8 mouse cellular contexts compared by ENCODE assay signal in the genomic region with DNA sequence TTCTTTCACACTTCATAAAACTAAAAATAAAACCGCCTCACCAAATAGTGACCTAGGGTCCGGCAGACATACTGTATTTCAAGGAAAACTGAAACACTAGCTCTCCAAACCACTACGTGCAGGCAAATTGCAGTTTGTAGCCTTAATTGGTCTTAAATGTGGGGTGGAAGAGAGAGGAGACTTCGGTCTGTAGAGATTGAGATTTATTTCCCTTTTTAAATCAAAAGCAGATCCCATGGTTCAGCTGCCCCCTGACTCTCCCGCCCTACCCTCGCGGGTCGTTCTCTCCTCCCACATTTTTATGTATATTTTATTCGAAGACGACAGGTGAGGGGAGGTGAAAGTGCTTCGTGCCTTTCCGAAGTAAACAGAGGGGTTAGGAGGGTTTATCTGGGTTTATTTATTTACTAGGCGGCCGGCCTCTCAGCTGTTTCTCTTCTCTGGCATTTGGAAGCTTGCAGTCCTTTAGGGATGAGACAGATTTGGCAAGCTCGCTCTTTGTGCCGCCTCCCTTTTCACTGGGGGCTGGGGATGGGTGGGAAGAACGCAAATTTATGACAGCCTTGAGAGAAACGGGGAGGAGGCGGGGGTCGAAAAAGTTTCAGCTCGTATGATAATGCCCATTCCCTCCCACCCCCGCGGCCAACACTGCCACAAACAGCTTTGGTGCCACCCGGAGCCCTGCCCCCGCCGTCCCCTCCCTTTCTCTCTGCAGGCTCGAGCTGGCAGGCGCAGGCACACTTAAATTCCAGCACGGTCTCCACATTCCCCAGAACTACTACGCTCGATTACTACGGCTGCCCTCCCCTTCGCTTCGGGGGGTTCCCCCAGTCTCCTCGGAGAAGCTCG. TPM values are rescaled to one million over a fixed set of nuclear protein-coding genes. Genes with fewer than 3 reads are reported as not detected.
A peak's percentile ranks its signal among the peaks of the same experiment; 100 is the strongest.
DNase-seq lines count a peak whose midpoint lies in the region; ATAC-seq and TF ChIP-seq lines count a peak whose summit lies in the region.

No protein-coding gene starts in this region.

- H3K36me3 ChIP-seq in heart, adult 2 months (ENCODE audit: control insufficient read depth, insufficient read depth, low read length) = peaks cover 4% of the 10 kb centered on the region
- no peaks in the 10 kb centered on the region for H3K36me3 ChIP-seq in CH12.LX (replicated peaks in 1 of 2; ENCODE audit: control insufficient read depth in 1 of 2, insufficient read depth in 1 of 2, low read length in 1 of 2)
- H3K36me3 ChIP-seq in forebrain, embryonic 10.5 days (replicated peaks) = no peaks in the 10 kb centered on the region
- no peaks in the 10 kb centered on the region for H3K36me3 ChIP-seq in kidney, embryonic 15.5 days
- H3K36me3 ChIP-seq in midbrain, embryonic 14.5 days (ENCODE audit: control insufficient read depth, insufficient read depth, low read length) = no peaks in the 10 kb centered on the region

- DNase-seq in heart, adult 2 months = no peak
- no peak for DNase-seq in heart, adult 18-20 months
- no peak for DNase-seq in CH12.LX (ENCODE audit: extremely low read depth)
- no peak for DNase-seq in forebrain, embryonic 10.5 days (ENCODE audit: extremely low spot score, low spot score)
- peak; percentile 8 for DNase-seq in midbrain, embryonic 14.5 days
- DNase-seq in right cerebral cortex, postnatal 36 days (ENCODE audit: low spot score in 2 of 2) = no peak
- no peak for DNase-seq in gastrocnemius, postnatal 14 days

- TF ChIP-seq RAD21 in CH12.LX (IDR thresholded peaks at IDR 0.05; ENCODE audit: low read depth, low read length) = no peak

- no peaks in the 10 kb centered on the region for H3K79me2 ChIP-seq in heart, adult 2 months (replicated peaks; ENCODE audit: control insufficient read depth, insufficient read depth, low read length)
- H3K79me2 ChIP-seq in CH12.LX (replicated peaks; ENCODE audit: control insufficient read depth, extremely low read depth, insufficient read depth, poor library complexity, severe bottlenecking) = peaks cover 7% of the 10 kb centered on the region

- H3K27ac ChIP-seq in heart, adult 2 months = peak overlapping the region; percentile 86
- H3K27ac ChIP-seq in CH12.LX (ENCODE audit: insufficient read depth, low read depth) = peak overlapping the region; percentile 60
- H3K27ac ChIP-seq in forebrain, embryonic 10.5 days = peak overlapping the region; percentile 76
- peak overlapping the region; percentile 95 for H3K27ac ChIP-seq in kidney, embryonic 15.5 days
- peak overlapping the region; percentile 92 for H3K27ac ChIP-seq in midbrain, embryonic 14.5 days (replicated peaks; ENCODE audit: low read depth, low read length)

- H3K4me1 ChIP-seq in heart, adult 2 months (ENCODE audit: control insufficient read depth, insufficient read depth, low read length) = peaks cover 2% of the 10 kb centered on the region
- H3K4me1 ChIP-seq in CH12.LX (ENCODE audit: control insufficient read depth in 1 of 2, insufficient read depth in 2 of 2) = peaks cover 0 to 28% of the 10 kb centered on the region in 2 experiments; a peak in 2 of 4 replicates
- peaks cover 47% of the 10 kb centered on the region for H3K4me1 ChIP-seq in forebrain, embryonic 10.5 days
- peaks cover 24% of the 10 kb centered on the region for H3K4me1 ChIP-seq in kidney, embryonic 15.5 days
- peaks cover 17% of the 10 kb centered on the region for H3K4me1 ChIP-seq in midbrain, embryonic 14.5 days (ENCODE audit: control insufficient read depth, insufficient read depth, low read length)

- TF ChIP-seq EP300 in heart, adult 2 months (IDR thresholded peaks at IDR 0.05; ENCODE audit: insufficient read depth, low read depth, low read length) = no peak
- no peak for TF ChIP-seq EP300 in CH12.LX (IDR thresholded peaks at IDR 0.05; ENCODE audit: low read length)

- 4% methylated on average over 36 of the region's 36 CpGs for WGBS in heart, adult 2 months
- WGBS in forebrain, embryonic 10.5 days = 3% methylated on average over 36 of the region's 36 CpGs
- WGBS in kidney, embryonic 15.5 days = 2% methylated on average over 36 of the region's 36 CpGs
- 3% methylated on average over 36 of the region's 36 CpGs for WGBS in midbrain, embryonic 14.5 days

- H3K9ac ChIP-seq in heart, adult 2 months (ENCODE audit: low read depth, low read length) = peak overlapping the region; percentile 58
- peak overlapping the region; percentile 59 for H3K9ac ChIP-seq in CH12.LX (ENCODE audit: insufficient read depth, low read depth)
- H3K9ac ChIP-seq in kidney, embryonic 15.5 days = peak overlapping the region; percentile 73
- H3K9ac ChIP-seq in midbrain, embryonic 14.5 days (replicated peaks; ENCODE audit: low read length) = peak overlapping the region; percentile 67

- TF ChIP-seq CTCF in heart, adult 2 months (IDR thresholded peaks at IDR 0.05) = no peak
- no peak for TF ChIP-seq CTCF in CH12.LX (conservative IDR thresholded peaks at IDR 0.05 in 1 of 2, IDR thresholded peaks at IDR 0.05 in 1 of 2; ENCODE audit: low read depth in 2 of 2, low read length in 2 of 2)

- ATAC-seq in kidney, embryonic 15.5 days (replicated peaks; ENCODE audit: low FRiP score) = peak; percentile 63
- ATAC-seq in midbrain, embryonic 14.5 days (ENCODE audit: low FRiP score, low TSS enrichment) = peak; percentile 66

- no peaks in the 10 kb centered on the region for H3K9me3 ChIP-seq in CH12.LX (replicated peaks; ENCODE audit: low read length)
- H3K9me3 ChIP-seq in forebrain, embryonic 10.5 days = no peaks in the 10 kb centered on the region
- H3K9me3 ChIP-seq in kidney, embryonic 15.5 days (replicated peaks) = no peaks in the 10 kb centered on the region
- no peaks in the 10 kb centered on the region for H3K9me3 ChIP-seq in midbrain, embryonic 14.5 days (ENCODE audit: control insufficient read depth, low read length)

- intact Hi-C loops in heart, adult 2 months (cut with DNase I) = no loop called here
- intact Hi-C loops in gastrocnemius, postnatal 14 days (cut with DNase I; ENCODE audit: low total_unique reads) = no loop called here

- in situ Hi-C loops in CH12.LX (cut with MboI; ENCODE audit: low pct_ligation_motif_present, low pct_unique_long_range_greater_than_20kb, low sequenced_read_pairs) = loop anchor here (10.0 kb wide), 1 partner anchor 129 kb away; no protein-coding TSS in a partner anchor

- peak overlapping the region; percentile 95 for H3K4me2 ChIP-seq in CH12.LX (ENCODE audit: insufficient read depth, low read depth, poor library complexity, severe bottlenecking)
- peak overlapping the region; percentile 98 for H3K4me2 ChIP-seq in kidney, embryonic 15.5 days
- peak overlapping the region; percentile 99 for H3K4me2 ChIP-seq in midbrain, embryonic 14.5 days (ENCODE audit: low read length)

- H3K27me3 ChIP-seq in heart, adult 2 months (ENCODE audit: control insufficient read depth, insufficient read depth, low read length) = no peaks in the 10 kb centered on the region
- no peaks in the 10 kb centered on the region for H3K27me3 ChIP-seq in CH12.LX (replicated peaks)
- peaks cover 77% of the 10 kb centered on the region for H3K27me3 ChIP-seq in forebrain, embryonic 10.5 days (ENCODE audit: poor library complexity, severe bottlenecking)
- H3K27me3 ChIP-seq in kidney, embryonic 15.5 days = peaks cover 27% of the 10 kb centered on the region
- H3K27me3 ChIP-seq in midbrain, embryonic 14.5 days (ENCODE audit: control insufficient read depth, insufficient read depth, low read length) = peaks cover 5% of the 10 kb centered on the region; the same call in 1 of the 2 replicates

- no peak for TF ChIP-seq POLR2A in heart, adult 2 months (IDR thresholded peaks at IDR 0.05; ENCODE audit: insufficient read depth, low read depth, low read length)
- TF ChIP-seq POLR2A in CH12.LX (IDR thresholded peaks at IDR 0.05; ENCODE audit: low read depth, low read length) = no peak

- H3K4me3 ChIP-seq in heart, adult 2 months = peak overlapping the region; percentile 94
- peak overlapping the region; percentile 72 to 76 (median 75) for H3K4me3 ChIP-seq in CH12.LX (replicated peaks in 1 of 3; ENCODE audit: low read depth in 2 of 3, low read length in 2 of 3, poor library complexity in 1 of 3)
- peak overlapping the region; percentile 73 for H3K4me3 ChIP-seq in forebrain, embryonic 10.5 days
- H3K4me3 ChIP-seq in kidney, embryonic 15.5 days (replicated peaks) = peak overlapping the region; percentile 74
- peak overlapping the region; percentile 62 for H3K4me3 ChIP-seq in midbrain, embryonic 14.5 days (replicated peaks; ENCODE audit: low read depth, low read length)

- dilution Hi-C loops in CH12.LX (cut with MboI; ENCODE audit: extremely low pct_ligation_motif_present, extremely low pct_unique_long_range_greater_than_20kb, low sequenced_read_pairs) = no loop called here

TF ChIP-seq in CH12.LX, 34 proteins besides CTCF, POLR2A, EP300 and RAD21 (continues in another document):
- TF ChIP-seq CHD2 (IDR thresholded peaks at IDR 0.05; ENCODE audit: low read length) (no peak), TCF12 (IDR thresholded peaks at IDR 0.05; ENCODE audit: low read depth, low read length) (no peak), BHLHE40 (IDR thresholded peaks at IDR 0.05; ENCODE audit: low read depth, low read length) (no peak; the same call in 1 of the 2 replicates), PAX5 (IDR thresholded peaks at IDR 0.05; ENCODE audit: low read length) (no peak), ZMIZ1 (IDR thresholded peaks at IDR 0.05; ENCODE audit: low read depth, low read length) (no peak), CHD1 (IDR thresholded peaks at IDR 0.05; ENCODE audit: low read depth, low read length) (no peak), JUND (conservative IDR thresholded peaks at IDR 0.05; ENCODE audit: low read depth, low read length) (no peak), MYC (IDR thresholded peaks at IDR 0.05; ENCODE audit: low read depth, low read length) (no peak), KAT2A (IDR thresholded peaks at IDR 0.05; ENCODE audit: insufficient replicate concordance, low read length) (no peak), ETS1 (conservative IDR thresholded peaks at IDR 0.05; ENCODE audit: low read depth, low read length) (no peak), E2F4 (IDR thresholded peaks at IDR 0.05; ENCODE audit: insufficient replicate concordance, low read depth, low read length) (no peak), MXI1 (IDR thresholded peaks at IDR 0.05; ENCODE audit: low read depth, low read length) (no peak), MAX (IDR thresholded peaks at IDR 0.05; ENCODE audit: low read length) (no peak), POLR2AphosphoS2 (IDR thresholded peaks at IDR 0.05; ENCODE audit: low read depth, low read length) (no peak)

RNA-seq across cellular contexts. Expression of gene Smarca2, which starts 0.7 kb away (rescaled TPM):
- total RNA-seq in heart, adult 2 months (2021) = 10 to 100 TPM; 65.7 to 72.1 TPM
- 24.3 and 54.1 TPM in 2 replicates for polyA plus RNA-seq in heart, adult 2 months (2012; rRNA removed)
- 10 to 100 TPM; 68.5 to 70.4 TPM for total RNA-seq in heart, adult 18-20 months (2021)
- total RNA-seq in CH12.LX (2012; rRNA removed) (17.8 and 21.8 TPM in 2 replicates), CH12.LX (2014; rRNA removed) (14.8 and 19.4 TPM in 2 replicates)
- polyA plus RNA-seq in CH12.LX (2012; ENCODE audit: insufficient read length, low read depth) = 46.8 and 47.1 TPM in 2 replicates
- 32.0 and 34.7 TPM in 2 replicates for polyA plus RNA-seq in forebrain, embryonic 10.5 days (2016; fragmentation: Nextera tagmentation; extraction: Ambion mirVana)
- polyA plus RNA-seq in kidney, embryonic 15.5 days (2015; fragmentation: Nextera tagmentation; extraction: Ambion mirVana) = 45.5 and 46.2 TPM in 2 replicates
- 140 and 144 TPM in 2 replicates for polyA plus RNA-seq in midbrain, embryonic 14.5 days (2014; fragmentation: Nextera tagmentation; extraction: Ambion mirVana)
- total RNA-seq in gastrocnemius, postnatal 14 days (2021) = 10 to 100 TPM; 37.7 to 40.7 TPM
